Mouse (Mus musculus): ENCODE data around the gene Hsd3b7.
"Not testable (repeated sequence)": the region's sequence is repeated elsewhere in the genome, so short reads cannot be mapped to it uniquely, and the experiment has no call there.

The Hsd3b7 gene

DNA sequence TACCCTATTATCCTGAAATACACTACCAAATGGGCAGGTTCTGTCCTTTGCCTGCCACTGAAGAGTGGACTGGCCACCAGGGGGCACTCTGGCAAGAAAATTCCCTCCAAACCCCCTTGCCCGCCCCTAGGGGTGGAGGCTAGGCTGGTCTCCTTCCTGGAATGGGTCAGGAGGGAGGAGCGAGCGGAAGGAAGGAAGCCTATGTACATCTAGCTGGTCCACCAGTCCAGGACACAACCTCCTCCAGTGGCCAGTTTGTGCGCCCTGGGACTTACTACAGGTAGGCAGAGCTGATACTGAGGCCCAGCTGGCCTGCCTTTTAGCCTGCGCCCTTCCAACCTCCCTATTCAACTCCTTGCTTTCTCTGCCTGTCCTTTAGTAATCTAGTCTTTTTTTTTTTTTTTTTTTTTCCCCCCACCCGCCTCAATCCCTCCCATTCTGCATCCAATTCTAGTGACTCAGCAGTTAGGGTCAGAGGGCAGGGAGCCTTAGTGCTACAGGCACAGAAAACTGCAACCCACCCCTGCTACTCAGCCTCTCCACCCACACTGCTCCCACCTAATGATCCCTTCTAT lies at the start of gene Hsd3b7:
Hsd3b7 (plus strand) TSS at position 170 of the 575 bp plus-strand sequence.
- peak; percentile 88 for DNase-seq (ENCODE audit: low spot score)

GRCm38 (mm10) chr7:127751619-127752018 lies 48.8 kb upstream of the Hsd3b7 start:
- no peak for DNase-seq (ENCODE audit: low spot score)

- no peak for DNase-seq (ENCODE audit: low spot score)
Measured at GRCm38 (mm10) chr7:127752069-127752468, 48.3 kb upstream of the Hsd3b7 start.

DNA sequence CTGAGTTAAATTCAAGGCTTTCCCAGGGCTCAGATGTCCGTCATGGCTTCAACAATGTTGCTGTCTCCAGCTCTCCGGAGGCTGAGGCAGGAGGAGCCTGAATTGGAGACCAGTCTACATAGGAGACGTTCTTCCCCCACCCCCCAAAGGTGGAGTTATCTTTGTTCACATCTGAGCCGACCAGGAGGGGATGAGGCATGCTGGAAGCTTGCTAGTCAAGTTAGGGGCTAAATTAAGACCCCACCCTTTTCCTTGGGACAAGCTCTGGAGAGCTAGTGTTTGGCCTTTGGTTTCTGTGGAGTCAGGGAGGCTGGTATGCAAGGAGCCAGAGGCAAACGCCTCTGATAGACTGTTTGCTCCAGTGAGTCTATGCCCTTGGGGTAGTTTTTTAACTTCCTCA lies 47.2 kb upstream of the Hsd3b7 start:
- no peak for DNase-seq (ENCODE audit: low spot score)

DNA sequence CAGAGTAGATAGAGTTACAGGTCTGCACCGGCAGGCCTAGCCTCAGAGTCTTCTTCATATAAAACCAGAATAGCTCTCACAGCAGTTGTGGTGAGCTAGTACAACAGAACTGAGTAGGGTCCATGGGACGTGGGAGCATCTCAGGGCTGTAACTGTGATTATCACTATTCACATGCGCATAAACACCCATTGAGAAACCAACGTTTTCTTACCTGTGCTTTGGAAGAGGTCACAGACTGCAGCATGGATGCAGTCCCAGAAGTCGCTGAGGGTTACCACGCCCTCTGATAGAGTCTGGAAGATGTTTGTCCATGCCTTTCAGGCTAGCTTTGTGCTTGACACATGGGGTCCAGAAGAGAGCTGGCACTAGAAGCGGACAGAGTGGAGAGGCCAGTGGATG lies 46.7 kb upstream of the Hsd3b7 start:
- no peak for DNase-seq (ENCODE audit: low spot score)

DNA sequence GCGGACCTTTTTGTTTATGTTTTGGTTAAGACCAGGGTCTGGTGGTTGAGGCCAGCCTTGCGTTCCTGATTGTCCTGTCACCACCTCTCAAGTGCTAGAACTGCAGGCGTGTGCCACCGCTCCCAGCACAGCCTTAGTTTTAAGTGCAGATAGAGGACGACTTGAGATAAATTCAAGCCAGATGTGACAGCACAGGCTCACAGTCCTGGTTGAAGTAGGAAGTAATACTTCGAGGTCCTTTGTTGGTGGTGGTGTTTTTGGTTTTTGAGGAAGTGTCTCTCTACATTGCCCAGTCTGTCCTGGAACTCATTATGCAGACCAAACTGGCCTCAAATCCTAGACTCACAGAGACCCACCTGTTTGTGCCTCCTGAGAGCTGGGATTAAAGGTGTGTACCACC lies 40.7 kb upstream of the Hsd3b7 start:
- no peak for DNase-seq (ENCODE audit: low spot score)

DNA sequence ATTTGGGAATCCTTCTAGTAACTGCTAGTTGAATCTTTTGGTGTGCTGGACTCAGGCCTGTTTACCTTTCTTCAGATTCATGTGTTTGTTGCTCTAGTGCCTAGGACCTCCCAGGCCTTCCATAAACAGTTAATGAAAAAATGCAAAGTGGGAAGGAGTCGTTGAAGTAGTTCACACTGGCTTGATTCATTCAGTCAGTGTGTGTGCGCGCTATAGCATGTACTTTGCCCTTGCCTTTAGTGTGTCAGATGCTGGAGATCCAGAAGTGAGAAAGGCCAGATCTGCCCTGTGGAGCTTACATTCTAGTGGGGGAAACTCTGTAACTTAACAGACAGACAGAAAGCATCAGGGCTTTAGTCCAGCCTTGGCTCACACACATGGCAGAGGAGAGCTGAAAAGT lies 39.9 kb upstream of the Hsd3b7 start:
- no peak for DNase-seq (ENCODE audit: low spot score)

GRCm38 (mm10) chr7:127761026-127761425 lies 39.4 kb upstream of the Hsd3b7 start:
- DNase-seq (ENCODE audit: low spot score), result no peak

- DNase-seq (ENCODE audit: low spot score), result no peak
Measured at GRCm38 (mm10) chr7:127763642-127764041, 36.8 kb upstream of the Hsd3b7 start.

DNA sequence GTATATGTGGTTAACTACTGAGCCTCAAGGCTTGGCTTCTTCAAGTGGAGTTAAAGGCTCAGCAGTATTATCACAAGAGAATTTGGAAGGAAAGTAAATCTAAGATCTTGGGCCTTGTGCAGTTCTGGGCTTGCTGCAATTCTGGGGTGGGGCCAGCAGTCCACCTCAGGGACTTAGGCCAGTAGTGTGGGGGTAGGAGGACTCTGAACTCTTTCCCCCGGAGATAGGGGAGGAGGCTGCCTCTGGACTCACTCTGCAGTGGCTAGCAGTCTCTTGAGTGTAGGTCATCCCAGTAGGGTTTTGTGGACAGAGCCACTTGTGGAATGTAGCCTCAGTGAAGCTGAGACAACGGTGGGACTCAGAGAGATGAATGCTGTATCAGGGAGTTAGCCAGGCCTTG lies 34.6 kb upstream of the Hsd3b7 start:
- no peak for DNase-seq (ENCODE audit: low spot score)

DNA sequence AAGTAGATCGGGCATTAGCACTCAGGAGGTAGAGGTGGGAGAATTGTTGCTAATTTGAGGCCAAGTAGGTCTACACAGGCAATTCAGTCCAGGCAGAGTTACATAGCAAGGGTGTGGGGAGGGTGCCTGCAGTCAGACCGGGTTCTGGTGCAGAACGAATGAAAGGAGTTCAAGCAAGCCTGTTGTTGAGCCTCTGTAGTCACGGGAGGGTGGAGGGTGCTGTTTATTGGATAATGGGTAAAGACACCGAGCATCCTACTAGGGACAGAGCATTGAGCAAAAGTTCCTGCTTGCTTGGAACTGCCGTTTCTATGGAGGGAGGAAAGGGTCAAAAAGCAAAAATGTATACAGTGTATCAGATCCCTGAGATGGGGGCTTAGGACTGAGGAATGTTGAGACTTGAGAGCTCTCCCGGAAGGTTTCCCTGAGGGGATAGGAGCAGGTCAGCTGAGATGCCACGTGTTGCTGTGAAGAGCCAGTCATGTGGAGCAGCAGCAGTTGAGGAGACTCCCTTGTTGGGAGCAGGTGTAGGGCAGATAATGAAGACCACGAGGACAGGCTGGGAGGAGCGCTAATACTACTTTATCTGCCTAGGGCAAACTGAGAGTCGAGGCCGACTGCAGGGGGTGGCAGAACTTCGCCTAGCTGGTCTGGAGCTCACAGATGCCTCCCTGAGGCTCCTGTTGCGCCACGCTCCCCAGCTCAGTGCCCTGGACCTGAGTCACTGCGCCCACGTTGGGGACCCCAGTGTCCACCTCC lies 33.4 kb upstream of the Hsd3b7 start:
- DNase-seq (ENCODE audit: low spot score), result no peak

DNA sequence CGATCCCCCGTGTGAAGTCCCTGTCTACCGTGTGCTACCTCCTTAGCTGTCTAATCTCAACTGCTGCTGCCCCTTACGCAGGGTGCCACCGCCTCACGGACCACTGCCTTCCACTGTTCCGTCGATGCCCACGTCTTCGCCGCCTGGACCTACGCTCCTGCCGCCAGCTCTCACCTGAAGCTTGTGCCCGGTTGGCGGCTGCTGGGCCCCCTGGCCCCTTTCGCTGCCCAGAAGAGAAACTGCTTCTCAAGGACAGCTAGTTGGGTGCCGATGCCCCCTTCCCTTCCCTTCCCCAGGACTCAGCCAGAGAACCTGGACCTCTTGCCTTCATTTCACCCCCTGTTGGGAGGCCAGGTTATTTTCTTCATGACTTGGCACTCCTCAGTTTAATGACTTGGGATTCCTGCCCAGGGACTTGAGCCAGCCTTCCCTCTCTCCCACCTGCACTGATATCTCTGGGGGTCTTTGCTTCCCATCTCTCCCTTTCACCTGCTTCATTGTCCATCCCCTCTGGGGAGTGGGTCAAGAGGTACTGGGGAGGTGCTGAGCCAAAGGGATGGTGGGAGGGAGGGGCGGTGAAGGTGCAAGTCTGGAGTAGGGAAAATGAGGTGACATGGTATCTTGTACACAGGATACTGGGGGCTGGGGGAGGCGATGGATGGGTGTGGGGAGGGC lies 32.6 kb upstream of the Hsd3b7 start:
- DNase-seq (ENCODE audit: low spot score), result no peak

DNA sequence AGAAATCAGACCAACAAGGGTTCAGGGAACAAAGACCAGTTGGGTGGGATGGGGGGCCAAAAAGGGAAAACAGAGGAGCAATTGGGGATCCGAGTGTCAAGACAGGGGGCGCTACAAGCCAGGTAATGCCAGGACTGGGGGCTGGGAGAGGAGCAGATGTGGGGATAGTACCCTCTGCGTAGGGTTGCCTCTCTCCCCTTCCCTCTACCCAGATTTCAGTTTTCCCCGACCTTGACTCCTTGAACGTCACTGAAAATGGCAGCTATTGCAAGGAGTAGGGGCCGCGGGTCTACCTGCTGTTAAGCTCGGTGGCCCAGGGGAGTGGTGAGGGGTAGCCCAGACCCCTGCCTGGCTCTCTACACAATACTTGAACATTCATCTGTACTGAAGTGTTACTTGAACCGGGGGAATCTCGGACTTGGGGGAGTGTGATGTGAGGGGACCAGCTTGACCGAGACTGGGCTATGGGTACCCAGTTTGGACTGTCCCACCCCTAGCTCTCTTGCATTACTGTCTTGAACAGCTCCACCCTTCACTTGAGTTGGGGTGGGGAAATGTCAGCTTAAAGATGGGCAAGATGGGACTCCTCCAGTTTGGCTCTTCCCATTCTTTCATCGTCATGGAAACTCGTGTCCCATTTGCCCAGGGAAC lies 31.9 kb upstream of the Hsd3b7 start:
- no peak for DNase-seq (ENCODE audit: low spot score)

GRCm38 (mm10) chr7:127768997-127769593 lies 31.3 kb upstream of the Hsd3b7 start:
- peak; percentile 93 for DNase-seq (ENCODE audit: low spot score)

GRCm38 (mm10) chr7:127769651-127770038 lies 30.8 kb upstream of the Hsd3b7 start, which contains the start of gene Orai3:
Gene Orai3 (plus strand): TSS chr7:127769815.
- DNase-seq (ENCODE audit: low spot score), result peak; percentile 84

- no peak for DNase-seq (ENCODE audit: low spot score)
Measured at GRCm38 (mm10) chr7:127770039-127770905, 30.1 kb upstream of the Hsd3b7 start.

DNA sequence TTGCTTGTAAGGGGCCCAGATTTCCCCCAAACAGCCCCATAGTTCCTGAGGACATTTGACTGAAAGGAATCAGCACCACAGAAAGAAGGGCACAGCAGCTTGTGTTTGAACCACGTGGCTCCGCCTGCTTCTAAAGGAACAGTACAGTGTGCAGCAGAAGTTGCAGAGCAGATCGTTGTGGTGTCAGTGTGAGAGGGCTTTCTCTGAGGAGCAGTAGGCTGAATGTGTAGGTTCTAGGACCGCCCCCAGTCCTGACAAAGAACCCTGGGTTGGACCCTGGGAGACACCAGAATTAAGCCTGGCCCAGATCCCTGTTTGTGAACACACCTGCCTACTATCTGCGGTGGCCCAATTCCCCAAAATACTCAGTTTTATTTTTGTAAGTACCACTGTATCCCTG lies 29.1 kb upstream of the Hsd3b7 start:
- no peak for DNase-seq (ENCODE audit: low spot score)

DNA sequence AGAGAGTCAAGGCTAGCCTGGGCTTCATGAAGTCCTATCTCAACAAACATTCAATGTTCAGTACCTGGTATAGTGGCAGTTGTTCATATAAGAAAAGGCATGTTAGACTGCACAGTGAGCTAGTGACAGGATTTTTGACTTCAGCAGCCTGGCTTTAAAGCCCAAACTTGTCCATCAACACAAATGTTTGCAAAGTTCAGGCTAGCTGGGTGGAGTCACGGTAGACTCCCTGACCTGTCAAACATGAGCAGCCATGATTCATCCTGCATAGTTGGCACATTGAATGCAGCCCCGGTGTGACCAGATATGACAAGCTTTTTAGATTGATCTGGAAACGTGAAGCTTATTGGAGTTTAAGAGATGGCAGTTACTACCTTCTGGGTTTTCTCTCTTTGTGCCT lies 28.3 kb upstream of the Hsd3b7 start:
- no peak for DNase-seq (ENCODE audit: low spot score)

DNA sequence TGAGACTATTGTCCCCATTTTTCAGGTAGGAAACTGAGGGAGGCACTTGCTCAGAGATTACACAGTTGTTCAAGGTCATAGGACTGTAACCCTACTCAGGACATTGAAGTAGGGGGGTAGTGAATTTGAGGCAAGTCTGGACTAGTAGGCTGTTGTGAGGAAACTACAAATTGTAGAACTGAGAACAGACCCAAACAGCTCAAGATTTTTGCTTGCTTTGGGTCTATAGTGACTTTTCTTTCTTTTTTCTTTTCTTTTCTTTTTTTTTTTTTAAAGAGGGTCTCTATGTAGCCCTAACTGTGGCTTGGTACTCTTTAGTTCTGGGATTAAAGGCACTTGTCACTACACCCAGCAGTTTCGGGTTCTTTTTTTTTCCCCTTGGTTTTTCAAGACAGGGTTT lies 27.8 kb upstream of the Hsd3b7 start:
- no peak for DNase-seq (ENCODE audit: low spot score)

- DNase-seq (ENCODE audit: low spot score), result no peak
Measured at GRCm38 (mm10) chr7:127773664-127774384, 26.6 kb upstream of the Hsd3b7 start.

- not testable (repeated sequence) for DNase-seq (ENCODE audit: low spot score)
Measured at GRCm38 (mm10) chr7:127775837-127776236, 24.6 kb upstream of the Hsd3b7 start.

All from ovary, adult 18-20 months (tissue).